Mouse (Mus musculus): Measurements from ENCODE around the gene Gng12. TPM values are rescaled to one million over a fixed set of nuclear protein-coding genes. Genes with fewer than 3 reads are reported as not detected.
"Not testable (repeated sequence)": the region's sequence is repeated elsewhere in the genome, so short reads cannot be mapped to it uniquely, and the experiment has no call there.

The Gng12 gene
- 31.3 and 73.9 TPM in 2 replicates for polyA plus RNA-seq (2012; rRNA removed)

GRCm38 (mm10) chr6:66896119-66896920 lies at the start of gene Gng12:
Gene Gng12, plus strand, starts transcription at chr6:66896397.
- TF ChIP-seq POLR2A (IDR thresholded peaks at IDR 0.05; ENCODE audit: low read depth, low read length): peak; percentile 76
- TF ChIP-seq CTCF (IDR thresholded peaks at IDR 0.05; ENCODE audit: extremely low read depth, insufficient read length, insufficient replicate concordance, low read depth, low read length): no peak
- Histone ChIP-seq H3K27me3 (ENCODE audit: control insufficient read depth, insufficient read depth, low read length) (no peaks in the 10 kb centered on the region), H3K36me3 (ENCODE audit: control insufficient read depth, insufficient read depth, low read length) (no peaks in the 10 kb centered on the region), H3K27ac (ENCODE audit: insufficient read depth, low read depth, low read length) (peak within 1 kb of the TSS; percentile 83), H3K4me1 (ENCODE audit: control insufficient read depth, insufficient read depth, insufficient read length, low read length) (peaks cover 3% of the 10 kb centered on the region), H3K4me3 (ENCODE audit: low read depth, low read length) (peak within 1 kb of the TSS; percentile 96)
- under 1% methylated on average over 95 of the region's 98 CpGs for WGBS

GRCm38 (mm10) chr6:66848936-66849335 lies 47.3 kb upstream of the Gng12 start:
- peak overlapping the region; percentile 56 for H3K27ac ChIP-seq (ENCODE audit: insufficient read depth, low read depth, low read length)
- 15% methylated on average over 4 of the region's 4 CpGs for WGBS
- H3K36me3 ChIP-seq (ENCODE audit: control insufficient read depth, insufficient read depth, low read length): no peaks in the 10 kb centered on the region
- no peak overlapping the region for H3K4me3 ChIP-seq (ENCODE audit: low read depth, low read length)
- peaks cover 9% of the 10 kb centered on the region; the same call in 1 of the 2 replicates for H3K4me1 ChIP-seq (ENCODE audit: control insufficient read depth, insufficient read depth, insufficient read length, low read length)
- no peaks in the 10 kb centered on the region for H3K27me3 ChIP-seq (ENCODE audit: control insufficient read depth, insufficient read depth, low read length)
- TF ChIP-seq POLR2A (IDR thresholded peaks at IDR 0.05; ENCODE audit: low read depth, low read length) (no peak), CTCF (IDR thresholded peaks at IDR 0.05; ENCODE audit: extremely low read depth, insufficient read length, insufficient replicate concordance, low read depth, low read length) (no peak)

GRCm38 (mm10) chr6:66856236-66856635 lies 40.0 kb upstream of the Gng12 start:
- Histone ChIP-seq H3K4me3 (ENCODE audit: low read depth, low read length) (no peak overlapping the region), H3K36me3 (ENCODE audit: control insufficient read depth, insufficient read depth, low read length) (no peaks in the 10 kb centered on the region), H3K4me1 (ENCODE audit: control insufficient read depth, insufficient read depth, insufficient read length, low read length) (peaks cover 9% of the 10 kb centered on the region; the same call in 1 of the 2 replicates), H3K27me3 (ENCODE audit: control insufficient read depth, insufficient read depth, low read length) (no peaks in the 10 kb centered on the region), H3K27ac (ENCODE audit: insufficient read depth, low read depth, low read length) (no peak overlapping the region)
- TF ChIP-seq CTCF (IDR thresholded peaks at IDR 0.05; ENCODE audit: extremely low read depth, insufficient read length, insufficient replicate concordance, low read depth, low read length) (no peak), POLR2A (IDR thresholded peaks at IDR 0.05; ENCODE audit: low read depth, low read length) (no peak)

GRCm38 (mm10) chr6:66858356-66858755 lies 37.8 kb upstream of the Gng12 start:
- TF ChIP-seq POLR2A (IDR thresholded peaks at IDR 0.05; ENCODE audit: low read depth, low read length): no peak
- TF ChIP-seq CTCF (IDR thresholded peaks at IDR 0.05; ENCODE audit: extremely low read depth, insufficient read length, insufficient replicate concordance, low read depth, low read length): no peak
- H3K4me1 ChIP-seq (ENCODE audit: control insufficient read depth, insufficient read depth, insufficient read length, low read length): peaks cover 9% of the 10 kb centered on the region; the same call in 1 of the 2 replicates
- WGBS: 79% methylated on average over 1 of the region's 1 CpGs
- no peaks in the 10 kb centered on the region for H3K27me3 ChIP-seq (ENCODE audit: control insufficient read depth, insufficient read depth, low read length)
- no peak overlapping the region for H3K4me3 ChIP-seq (ENCODE audit: low read depth, low read length)
- no peaks in the 10 kb centered on the region for H3K36me3 ChIP-seq (ENCODE audit: control insufficient read depth, insufficient read depth, low read length)
- 0 out of 2 replicates have a peak overlapping the region, but pooled peaks have one; percentile 59 for H3K27ac ChIP-seq (ENCODE audit: insufficient read depth, low read depth, low read length)

- TF ChIP-seq CTCF (IDR thresholded peaks at IDR 0.05; ENCODE audit: extremely low read depth, insufficient read length, insufficient replicate concordance, low read depth, low read length) (no peak), POLR2A (IDR thresholded peaks at IDR 0.05; ENCODE audit: low read depth, low read length) (no peak)
- Histone ChIP-seq H3K4me3 (ENCODE audit: low read depth, low read length) (no peak overlapping the region), H3K4me1 (ENCODE audit: control insufficient read depth, insufficient read depth, insufficient read length, low read length) (peaks cover 9% of the 10 kb centered on the region; the same call in 1 of the 2 replicates), H3K27ac (ENCODE audit: insufficient read depth, low read depth, low read length) (peak overlapping the region; percentile 57), H3K27me3 (ENCODE audit: control insufficient read depth, insufficient read depth, low read length) (no peaks in the 10 kb centered on the region), H3K36me3 (ENCODE audit: control insufficient read depth, insufficient read depth, low read length) (no peaks in the 10 kb centered on the region)
These were observed 36.8 kb upstream of the Gng12 start for GRCm38 (mm10) chr6:66859391-66859790.

- H3K27me3 ChIP-seq (ENCODE audit: control insufficient read depth, insufficient read depth, low read length): no peaks in the 10 kb centered on the region
- no peak overlapping the region for H3K4me3 ChIP-seq (ENCODE audit: low read depth, low read length)
- no peak overlapping the region for H3K27ac ChIP-seq (ENCODE audit: insufficient read depth, low read depth, low read length)
- H3K36me3 ChIP-seq (ENCODE audit: control insufficient read depth, insufficient read depth, low read length): no peaks in the 10 kb centered on the region
- TF ChIP-seq POLR2A (IDR thresholded peaks at IDR 0.05; ENCODE audit: low read depth, low read length): no peak
- TF ChIP-seq CTCF (IDR thresholded peaks at IDR 0.05; ENCODE audit: extremely low read depth, insufficient read length, insufficient replicate concordance, low read depth, low read length): no peak
- H3K4me1 ChIP-seq (ENCODE audit: control insufficient read depth, insufficient read depth, insufficient read length, low read length): no peaks in the 10 kb centered on the region
- 66% methylated on average over 2 of the region's 2 CpGs for WGBS
These were observed 31.7 kb upstream of the Gng12 start for GRCm38 (mm10) chr6:66864463-66864862.

GRCm38 (mm10) chr6:66866295-66866694 lies 29.9 kb upstream of the Gng12 start:
- H3K27ac ChIP-seq (ENCODE audit: insufficient read depth, low read depth, low read length): no peak overlapping the region
- H3K4me3 ChIP-seq (ENCODE audit: low read depth, low read length): no peak overlapping the region
- no peaks in the 10 kb centered on the region for H3K36me3 ChIP-seq (ENCODE audit: control insufficient read depth, insufficient read depth, low read length)
- H3K27me3 ChIP-seq (ENCODE audit: control insufficient read depth, insufficient read depth, low read length): no peaks in the 10 kb centered on the region
- 97% methylated on average over 1 of the region's 1 CpGs for WGBS
- TF ChIP-seq POLR2A (IDR thresholded peaks at IDR 0.05; ENCODE audit: low read depth, low read length) (no peak), CTCF (IDR thresholded peaks at IDR 0.05; ENCODE audit: extremely low read depth, insufficient read length, insufficient replicate concordance, low read depth, low read length) (no peak)
- no peaks in the 10 kb centered on the region for H3K4me1 ChIP-seq (ENCODE audit: control insufficient read depth, insufficient read depth, insufficient read length, low read length)

- not testable (repeated sequence) for H3K4me3 ChIP-seq (ENCODE audit: low read depth, low read length); H3K27me3 ChIP-seq (ENCODE audit: control insufficient read depth, insufficient read depth, low read length); H3K36me3 ChIP-seq (ENCODE audit: control insufficient read depth, insufficient read depth, low read length); H3K4me1 ChIP-seq (ENCODE audit: control insufficient read depth, insufficient read depth, insufficient read length, low read length); H3K27ac ChIP-seq (ENCODE audit: insufficient read depth, low read depth, low read length)
- 93% methylated on average over 13 of the region's 13 CpGs for WGBS
These were observed 19.1 kb upstream of the Gng12 start for GRCm38 (mm10) chr6:66877048-66877447.
